Mouse (Mus musculus) spleen, adult 2 months (tissue): ENCODE results near the gene Fbxo47.

Source experiments
- CTCF ChIP-seq: fragments of 200-500 bp; IDR thresholded peaks from 2 replicates; pipeline ENCODE4 v1.5.1; 2011; ENCODE audit warnings: mild to moderate bottlenecking, inconsistent platforms; ENCODE audit not compliant: insufficient read depth, insufficient read length, insufficient replicate concordance; ENCODE audit errors: extremely low read depth
- POLR2A ChIP-seq: fragments of 200-500 bp; IDR thresholded peaks from 2 replicates; pipeline ENCODE4 v1.6.1; 2011; ENCODE audit warnings: low read depth, low read length, inconsistent platforms

DNA sequence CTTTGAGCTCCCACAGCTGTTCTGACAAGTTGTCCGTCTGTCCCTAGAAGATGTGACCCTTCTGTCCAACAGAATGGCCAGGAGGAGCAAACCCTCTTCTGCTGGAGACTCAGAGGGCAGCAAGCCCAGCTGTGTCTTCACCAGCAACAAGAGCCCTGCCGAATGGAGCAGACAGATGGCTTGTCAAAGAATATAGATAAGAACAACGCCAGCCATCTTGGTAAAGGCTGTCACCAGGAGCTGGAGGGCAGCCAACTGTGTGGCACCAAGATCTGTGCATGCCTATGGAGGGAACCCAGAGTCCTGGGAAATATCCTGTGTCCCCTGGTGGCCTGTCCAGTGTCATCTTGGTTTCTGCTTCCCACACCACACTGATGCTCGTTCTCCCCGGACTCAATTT lies 24.0 kb upstream of the Fbxo47 start:
- TF ChIP-seq CTCF (no peak), POLR2A (no peak)
